Mouse (Mus musculus) liver, postnatal 0 days (tissue): ENCODE data around the gene Nova2.

Experiments
- CTCF ChIP-seq: sonication (generic); IDR thresholded peaks from 2 replicates; pipeline ENCODE4 v1.5.1; 2016; ENCODE audit warnings: antibody characterized with exemption, low read depth
- EP300 ChIP-seq: IDR thresholded peaks from 2 replicates; pipeline ENCODE4 v1.6.1; 2016; ENCODE audit warnings: antibody characterized with exemption, low read depth, mild to moderate bottlenecking

DNA sequence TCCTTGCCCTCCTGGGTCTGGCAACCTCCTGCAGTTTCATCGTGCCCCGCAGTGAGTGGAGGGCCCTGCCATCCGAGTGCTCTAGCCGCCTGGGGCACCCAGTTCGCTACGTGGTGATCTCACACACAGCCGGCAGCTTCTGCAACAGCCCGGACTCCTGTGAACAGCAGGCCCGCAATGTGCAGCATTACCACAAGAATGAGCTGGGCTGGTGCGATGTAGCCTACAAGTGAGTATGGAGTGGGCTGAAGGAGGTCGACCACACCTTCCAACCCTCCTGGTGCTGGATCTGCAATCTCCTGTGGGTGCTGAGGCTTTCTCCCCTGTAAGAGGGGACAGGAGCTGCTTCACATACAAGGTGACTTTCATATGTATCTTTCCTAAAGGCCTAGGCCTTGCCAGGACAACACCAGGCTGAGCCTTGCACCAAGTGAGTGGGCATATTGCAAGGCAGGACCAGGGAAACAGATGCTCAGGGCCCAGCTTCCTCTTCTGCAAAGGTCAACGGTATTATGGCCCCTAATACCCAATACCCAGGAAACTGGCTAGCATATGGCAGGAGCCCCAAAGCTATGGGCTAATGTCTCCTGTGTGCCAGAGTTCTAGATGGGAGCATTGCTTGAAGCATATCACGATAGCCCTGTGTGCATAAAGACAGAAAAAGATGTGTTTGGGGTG, 40.8 kb upstream of the Nova2 start:
- TF ChIP-seq EP300 (no peak), CTCF (no peak)
